Mouse (Mus musculus): ENCODE data around the gene Frmd4a. TPM values are rescaled to one million over a fixed set of nuclear protein-coding genes. Genes with fewer than 3 reads are reported as not detected.
A peak's percentile ranks its signal among the peaks of the same experiment; 100 is the strongest.
"Not testable (repeated sequence)": the region's sequence is repeated elsewhere in the genome, so short reads cannot be mapped to it uniquely, and the experiment has no call there.

The Frmd4a gene
- polyA plus RNA-seq, 1 experiment from 2014 or later: 19.3 TPM

GRCm38 (mm10) chr2:4603361-4603945 lies 585.9 kb downstream of the Frmd4a start:
- H3K9me3 ChIP-seq (replicated peaks; ENCODE audit: control insufficient read depth, low read length): no peaks in the 10 kb centered on the region
- H3K27me3 ChIP-seq (ENCODE audit: control insufficient read depth, insufficient read depth, low read length): no peaks in the 10 kb centered on the region
- peaks cover 13% of the 10 kb centered on the region for H3K4me1 ChIP-seq (ENCODE audit: control insufficient read depth, insufficient read depth, low read length)
- ATAC-seq (replicated peaks; ENCODE audit: extremely low read depth, insufficient read depth, low FRiP score): no peak
- no peak overlapping the region for H3K4me3 ChIP-seq (ENCODE audit: low read length)
- peaks cover 58% of the 10 kb centered on the region for H3K36me3 ChIP-seq (ENCODE audit: control insufficient read depth, insufficient read depth)
- WGBS: 79% methylated on average over 33 of the region's 33 CpGs
- no peak overlapping the region for H3K9ac ChIP-seq (ENCODE audit: low read length)
- no peak overlapping the region for H3K27ac ChIP-seq (ENCODE audit: low read length)
- no peak overlapping the region for H3K4me2 ChIP-seq (ENCODE audit: low read depth, low read length)

GRCm38 (mm10) chr2:4606559-4606958 lies 589.0 kb downstream of the Frmd4a start:
- peaks cover 4% of the 10 kb centered on the region for H3K4me1 ChIP-seq (ENCODE audit: control insufficient read depth, insufficient read depth, low read length)
- no peak overlapping the region for H3K9ac ChIP-seq (ENCODE audit: low read length)
- H3K4me3 ChIP-seq (ENCODE audit: low read length): no peak overlapping the region
- H3K36me3 ChIP-seq (ENCODE audit: control insufficient read depth, insufficient read depth): peaks cover 73% of the 10 kb centered on the region
- 87% methylated on average over 3 of the region's 3 CpGs for WGBS
- no peak for ATAC-seq (replicated peaks; ENCODE audit: extremely low read depth, insufficient read depth, low FRiP score)
- no peaks in the 10 kb centered on the region for H3K27me3 ChIP-seq (ENCODE audit: control insufficient read depth, insufficient read depth, low read length)
- no peak overlapping the region for H3K27ac ChIP-seq (ENCODE audit: low read length)
- H3K9me3 ChIP-seq (replicated peaks; ENCODE audit: control insufficient read depth, low read length): no peaks in the 10 kb centered on the region
- no peak overlapping the region for H3K4me2 ChIP-seq (ENCODE audit: low read depth, low read length)

- no peaks in the 10 kb centered on the region for H3K4me1 ChIP-seq (ENCODE audit: control insufficient read depth, insufficient read depth, low read length)
These were observed 590.7 kb downstream of the Frmd4a start for GRCm38 (mm10) chr2:4608253-4608652.

GRCm38 (mm10) chr2:4609433-4609832 lies 591.9 kb downstream of the Frmd4a start:
- Histone ChIP-seq H3K4me3 (ENCODE audit: low read length) (no peak overlapping the region), H3K9ac (ENCODE audit: low read length) (no peak overlapping the region), H3K4me1 (ENCODE audit: control insufficient read depth, insufficient read depth, low read length) (peaks cover 4% of the 10 kb centered on the region; the same call in 1 of the 2 replicates), H3K4me2 (ENCODE audit: low read depth, low read length) (no peak overlapping the region), H3K9me3 (replicated peaks; ENCODE audit: control insufficient read depth, low read length) (no peaks in the 10 kb centered on the region), H3K36me3 (ENCODE audit: control insufficient read depth, insufficient read depth) (peaks cover 66% of the 10 kb centered on the region), H3K27me3 (ENCODE audit: control insufficient read depth, insufficient read depth, low read length) (no peaks in the 10 kb centered on the region), H3K27ac (ENCODE audit: low read length) (no peak overlapping the region)
- ATAC-seq (replicated peaks; ENCODE audit: extremely low read depth, insufficient read depth, low FRiP score): no peak
- 79% methylated on average over 10 of the region's 10 CpGs for WGBS

More at GRCm38 (mm10) chr2:4608253-4608652, 590.7 kb downstream of the Frmd4a start:
- Histone ChIP-seq H3K4me3 (ENCODE audit: low read length) (no peak overlapping the region), H3K27me3 (ENCODE audit: control insufficient read depth, insufficient read depth, low read length) (no peaks in the 10 kb centered on the region), H3K9ac (ENCODE audit: low read length) (no peak overlapping the region), H3K27ac (ENCODE audit: low read length) (no peak overlapping the region), H3K9me3 (replicated peaks; ENCODE audit: control insufficient read depth, low read length) (no peaks in the 10 kb centered on the region), H3K36me3 (ENCODE audit: control insufficient read depth, insufficient read depth) (peaks cover 74% of the 10 kb centered on the region), H3K4me2 (ENCODE audit: low read depth, low read length) (no peak overlapping the region)
- ATAC-seq (replicated peaks; ENCODE audit: extremely low read depth, insufficient read depth, low FRiP score): no peak
- 91% methylated on average over 3 of the region's 3 CpGs for WGBS

- Histone ChIP-seq H3K36me3 (ENCODE audit: control insufficient read depth, insufficient read depth) (peaks cover 51% of the 10 kb centered on the region), H3K27me3 (ENCODE audit: control insufficient read depth, insufficient read depth, low read length) (no peaks in the 10 kb centered on the region), H3K27ac (ENCODE audit: low read length) (no peak overlapping the region), H3K9ac (ENCODE audit: low read length) (no peak overlapping the region), H3K4me3 (ENCODE audit: low read length) (no peak overlapping the region), H3K4me2 (ENCODE audit: low read depth, low read length) (no peak overlapping the region), H3K4me1 (ENCODE audit: control insufficient read depth, insufficient read depth, low read length) (peaks cover 8% of the 10 kb centered on the region), H3K9me3 (replicated peaks; ENCODE audit: control insufficient read depth, low read length) (no peaks in the 10 kb centered on the region)
- ATAC-seq (replicated peaks; ENCODE audit: extremely low read depth, insufficient read depth, low FRiP score): no peak
- 76% methylated on average over 6 of the region's 6 CpGs for WGBS
These were observed 593.8 kb downstream of the Frmd4a start for GRCm38 (mm10) chr2:4611295-4611694.

- Histone ChIP-seq H3K27me3 (ENCODE audit: control insufficient read depth, insufficient read depth, low read length) (no peaks in the 10 kb centered on the region), H3K27ac (ENCODE audit: low read length) (no peak overlapping the region), H3K4me3 (ENCODE audit: low read length) (no peak overlapping the region), H3K9me3 (replicated peaks; ENCODE audit: control insufficient read depth, low read length) (no peaks in the 10 kb centered on the region), H3K9ac (ENCODE audit: low read length) (no peak overlapping the region), H3K4me2 (ENCODE audit: low read depth, low read length) (no peak overlapping the region), H3K4me1 (ENCODE audit: control insufficient read depth, insufficient read depth, low read length) (peaks cover 8% of the 10 kb centered on the region), H3K36me3 (ENCODE audit: control insufficient read depth, insufficient read depth) (peaks cover 47% of the 10 kb centered on the region)
- WGBS: 87% methylated on average over 10 of the region's 10 CpGs
- no peak for ATAC-seq (replicated peaks; ENCODE audit: extremely low read depth, insufficient read depth, low FRiP score)
These were observed 594.2 kb downstream of the Frmd4a start for GRCm38 (mm10) chr2:4611704-4612103.

- 34% methylated on average over 6 of the region's 6 CpGs for WGBS
- peak overlapping the region; percentile 48 for H3K27ac ChIP-seq (ENCODE audit: low read length)
- ATAC-seq (replicated peaks; ENCODE audit: extremely low read depth, insufficient read depth, low FRiP score): peak; percentile 67
These were observed 596.9 kb downstream of the Frmd4a start for GRCm38 (mm10) chr2:4614276-4614929.

GRCm38 (mm10) chr2:4615014-4615546 lies 597.6 kb downstream of the Frmd4a start:
- ATAC-seq (replicated peaks; ENCODE audit: extremely low read depth, insufficient read depth, low FRiP score): no peak
- Histone ChIP-seq H3K27me3 (ENCODE audit: control insufficient read depth, insufficient read depth, low read length) (no peaks in the 10 kb centered on the region), H3K9ac (ENCODE audit: low read length) (no peak overlapping the region), H3K36me3 (ENCODE audit: control insufficient read depth, insufficient read depth) (peaks cover 25% of the 10 kb centered on the region), H3K27ac (ENCODE audit: low read length) (peak overlapping the region; percentile 37), H3K4me3 (ENCODE audit: low read length) (no peak overlapping the region), H3K9me3 (replicated peaks; ENCODE audit: control insufficient read depth, low read length) (no peaks in the 10 kb centered on the region), H3K4me2 (ENCODE audit: low read depth, low read length) (no peak overlapping the region), H3K4me1 (ENCODE audit: control insufficient read depth, insufficient read depth, low read length) (peaks cover 8% of the 10 kb centered on the region)
- WGBS: 79% methylated on average over 2 of the region's 2 CpGs

More at GRCm38 (mm10) chr2:4614276-4614929, 596.9 kb downstream of the Frmd4a start:
- not testable (repeated sequence) for H3K27me3 ChIP-seq (ENCODE audit: control insufficient read depth, insufficient read depth, low read length); H3K9ac ChIP-seq (ENCODE audit: low read length); H3K4me1 ChIP-seq (ENCODE audit: control insufficient read depth, insufficient read depth, low read length); H3K4me2 ChIP-seq (ENCODE audit: low read depth, low read length); H3K9me3 ChIP-seq (replicated peaks; ENCODE audit: control insufficient read depth, low read length); H3K4me3 ChIP-seq (ENCODE audit: low read length)
- peaks cover 28% of the 10 kb centered on the region for H3K36me3 ChIP-seq (ENCODE audit: control insufficient read depth, insufficient read depth)

- WGBS: 86% methylated on average over 4 of the region's 4 CpGs
- Histone ChIP-seq H3K9me3 (replicated peaks; ENCODE audit: control insufficient read depth, low read length) (no peaks in the 10 kb centered on the region), H3K9ac (ENCODE audit: low read length) (no peak overlapping the region), H3K27ac (ENCODE audit: low read length) (no peak overlapping the region), H3K4me1 (ENCODE audit: control insufficient read depth, insufficient read depth, low read length) (peaks cover 8% of the 10 kb centered on the region), H3K4me2 (ENCODE audit: low read depth, low read length) (no peak overlapping the region), H3K36me3 (ENCODE audit: control insufficient read depth, insufficient read depth) (peaks cover 13% of the 10 kb centered on the region), H3K4me3 (ENCODE audit: low read length) (no peak overlapping the region), H3K27me3 (ENCODE audit: control insufficient read depth, insufficient read depth, low read length) (no peaks in the 10 kb centered on the region)
- ATAC-seq (replicated peaks; ENCODE audit: extremely low read depth, insufficient read depth, low FRiP score): no peak
These were observed 599.5 kb downstream of the Frmd4a start for GRCm38 (mm10) chr2:4616995-4617394.

Measured in heart, embryonic 16.5 days (tissue).